Comparison of ENCODE assay signal across 8 mouse cellular contexts in the genomic region with DNA sequence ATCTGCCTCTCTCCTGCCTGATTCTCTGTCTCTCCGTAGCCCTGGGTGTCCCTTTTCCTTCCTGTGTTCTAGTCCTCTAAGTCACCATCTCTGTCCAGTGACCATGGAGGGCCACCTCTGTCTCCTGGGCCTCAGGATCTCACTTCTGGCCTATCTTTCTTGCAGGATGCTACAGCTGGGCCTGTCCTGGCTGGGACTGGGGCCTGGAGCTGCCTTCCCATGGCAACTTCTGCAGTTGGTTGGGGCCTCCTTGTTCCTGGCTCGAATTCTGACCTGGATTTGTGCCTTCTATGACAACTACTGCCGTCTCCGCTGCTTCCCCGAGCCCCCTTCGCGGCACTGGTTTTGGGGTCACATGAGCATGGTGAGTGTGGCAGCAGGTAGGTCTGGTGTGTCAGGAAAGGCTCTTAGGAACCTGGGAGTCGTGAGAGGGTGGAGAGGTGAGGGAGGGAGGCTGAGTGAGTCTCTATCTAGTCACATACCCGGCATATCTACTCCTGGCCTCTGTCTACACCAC. TPM values are rescaled to one million over a fixed set of nuclear protein-coding genes. Genes with fewer than 3 reads are reported as not detected.
DNase-seq lines count a peak whose midpoint lies in the region; ATAC-seq and TF ChIP-seq lines count a peak whose summit lies in the region.

No protein-coding gene starts in this region.

- DNase-seq in liver, adult 2 months (ENCODE audit: extremely low read depth, low read depth, low spot score), result no peak
- no peak for DNase-seq in liver
- DNase-seq in lung, postnatal 10 days, result peak; percentile 11
- no peak for DNase-seq in frontal cortex, postnatal 10 days (ENCODE audit: low spot score in 2 of 2)
- DNase-seq in frontal cortex, postnatal 25 days (ENCODE audit: low spot score in 2 of 2), result no peak

- no peak for TF ChIP-seq POLR2A in liver, adult 2 months (IDR thresholded peaks at IDR 0.05; ENCODE audit: extremely low read depth, insufficient read depth, low read length)

- peaks cover 13% of the 10 kb centered on the region for H3K36me3 ChIP-seq in liver, adult 2 months (ENCODE audit: control insufficient read depth, insufficient read depth, low read length)
- H3K36me3 ChIP-seq in embryonic facial prominence, embryonic 12.5 days, result peaks cover 8% of the 10 kb centered on the region; the same call in 1 of the 2 replicates
- 0 out of 2 replicates have a peak, but pooled peaks cover 4% of the 10 kb centered on the region for H3K36me3 ChIP-seq in hindbrain, embryonic 15.5 days

- H3K4me1 ChIP-seq in liver, adult 2 months (ENCODE audit: control insufficient read depth, insufficient read depth, low read length), result peaks cover 16% of the 10 kb centered on the region
- H3K4me1 ChIP-seq in embryonic facial prominence, embryonic 12.5 days, result peaks cover 9% of the 10 kb centered on the region
- peaks cover 26% of the 10 kb centered on the region for H3K4me1 ChIP-seq in hindbrain, embryonic 15.5 days (replicated peaks)

- H3K27ac ChIP-seq in liver, adult 2 months (replicated peaks; ENCODE audit: insufficient read depth, low read depth, low read length), result peak overlapping the region; percentile 90
- peak overlapping the region; percentile 88 for H3K27ac ChIP-seq in embryonic facial prominence, embryonic 12.5 days
- peak overlapping the region; percentile 83 for H3K27ac ChIP-seq in hindbrain, embryonic 15.5 days (replicated peaks)

- H3K79me2 ChIP-seq in liver, adult 2 months (ENCODE audit: control insufficient read depth, insufficient read depth, low read length), result no peaks in the 10 kb centered on the region; the same call in 1 of the 2 replicates

- no peaks in the 10 kb centered on the region for H3K9me3 ChIP-seq in embryonic facial prominence, embryonic 12.5 days
- H3K9me3 ChIP-seq in hindbrain, embryonic 15.5 days, result no peaks in the 10 kb centered on the region

- H3K4me3 ChIP-seq in liver, adult 2 months (ENCODE audit: insufficient read depth, low read depth, low read length), result peak overlapping the region; percentile 61
- H3K4me3 ChIP-seq in embryonic facial prominence, embryonic 12.5 days, result peak overlapping the region; percentile 49
- peak overlapping the region; percentile 53 for H3K4me3 ChIP-seq in hindbrain, embryonic 15.5 days

- peak overlapping the region; percentile 74 for H3K4me2 ChIP-seq in embryonic facial prominence, embryonic 12.5 days (replicated peaks)
- peak overlapping the region; percentile 91 for H3K4me2 ChIP-seq in hindbrain, embryonic 15.5 days

- peak overlapping the region; percentile 90 for H3K9ac ChIP-seq in liver, adult 2 months (ENCODE audit: low read depth, low read length)
- peak overlapping the region; percentile 57 for H3K9ac ChIP-seq in embryonic facial prominence, embryonic 12.5 days
- H3K9ac ChIP-seq in hindbrain, embryonic 15.5 days, result peak overlapping the region; percentile 60

- H3K27me3 ChIP-seq in liver, adult 2 months (ENCODE audit: control insufficient read depth, insufficient read depth, low read length), result no peaks in the 10 kb centered on the region
- H3K27me3 ChIP-seq in embryonic facial prominence, embryonic 12.5 days, result no peaks in the 10 kb centered on the region
- H3K27me3 ChIP-seq in hindbrain, embryonic 15.5 days, result no peaks in the 10 kb centered on the region

- 32% methylated on average over 9 of the region's 9 CpGs for WGBS in liver, adult 2 months
- WGBS in embryonic facial prominence, embryonic 12.5 days, result 28% methylated on average over 9 of the region's 9 CpGs
- 36% methylated on average over 9 of the region's 9 CpGs for WGBS in hindbrain, embryonic 15.5 days

- ATAC-seq in embryonic facial prominence, embryonic 12.5 days (ENCODE audit: insufficient number of reproducible peaks, insufficient read depth, low FRiP score, low TSS enrichment), result no peak
- ATAC-seq in hindbrain, embryonic 15.5 days (ENCODE audit: low FRiP score, low read depth), result no peak; the same call in 1 of the 2 replicates
- no peak for ATAC-seq in erythroid progenitor cell, adult 5-6 weeks (replicated peaks; ENCODE audit: low FRiP score, poor library complexity, severe bottlenecking)

- no peak for TF ChIP-seq CTCF in liver, adult 2 months (IDR thresholded peaks at IDR 0.05; ENCODE audit: low read depth, low read length)

RNA-seq across cellular contexts. Expression of gene Cyp4f17, which starts 0.9 kb away (rescaled TPM):
- total RNA-seq in liver, adult 2 months (2014; rRNA removed), result 10.2 and 14.1 TPM in 2 replicates
- polyA plus RNA-seq in liver, adult 2 months (2012; rRNA removed), result 18.7 and 20.1 TPM in 2 replicates
- 14.5 and 15.6 TPM in 2 replicates for polyA plus RNA-seq in embryonic facial prominence, embryonic 12.5 days (2016; fragmentation: Nextera tagmentation; extraction: Ambion mirVana)
- polyA plus RNA-seq in hindbrain, embryonic 15.5 days (2015; fragmentation: Nextera tagmentation; extraction: Ambion mirVana), result 10.9 and 12.3 TPM in 2 replicates
- total RNA-seq in erythroid progenitor cell, adult 5-6 weeks (2015; ENCODE audit: low replicate concordance), result not detected in 2 replicates
- not detected in 2 replicates for total RNA-seq in erythroid progenitor cell, adult 5-6 weeks (2017; ENCODE audit: low replicate concordance)

RNA-seq across cellular contexts. Expression of gene Cyp4f16, which starts 29.6 kb away (rescaled TPM):
- 4.1 and 4.9 TPM in 2 replicates for total RNA-seq in liver, adult 2 months (2014; rRNA removed)
- polyA plus RNA-seq in liver, adult 2 months (2012; rRNA removed), result 3.4 and 5.1 TPM in 2 replicates
- polyA plus RNA-seq in embryonic facial prominence, embryonic 12.5 days (2016; fragmentation: Nextera tagmentation; extraction: Ambion mirVana), result 26.0 and 28.4 TPM in 2 replicates
- 17.3 and 18.7 TPM in 2 replicates for polyA plus RNA-seq in hindbrain, embryonic 15.5 days (2015; fragmentation: Nextera tagmentation; extraction: Ambion mirVana)
- 1.7 and 7.2 TPM in 2 replicates for total RNA-seq in erythroid progenitor cell, adult 5-6 weeks (2015; ENCODE audit: low replicate concordance)
- total RNA-seq in erythroid progenitor cell, adult 5-6 weeks (2017; ENCODE audit: low replicate concordance), result 5.3 TPM in 1 of 2 replicates, not detected in the other

RNA-seq across cellular contexts. Expression of gene Cyp4f39, which starts 54.3 kb away (rescaled TPM):
- 0.18 and 0.47 TPM in 2 replicates for total RNA-seq in liver, adult 2 months (2014; rRNA removed)
- 0.49 and 0.67 TPM in 2 replicates for polyA plus RNA-seq in liver, adult 2 months (2012; rRNA removed)
- 0.70 and 0.73 TPM in 2 replicates for polyA plus RNA-seq in embryonic facial prominence, embryonic 12.5 days (2016; fragmentation: Nextera tagmentation; extraction: Ambion mirVana)
- polyA plus RNA-seq in hindbrain, embryonic 15.5 days (2015; fragmentation: Nextera tagmentation; extraction: Ambion mirVana), result 0.92 and 1.3 TPM in 2 replicates
- 4.3 TPM in 1 of 2 replicates, not detected in the other for total RNA-seq in erythroid progenitor cell, adult 5-6 weeks (2015; ENCODE audit: low replicate concordance)
- 1.5 TPM in 1 of 2 replicates, not detected in the other for total RNA-seq in erythroid progenitor cell, adult 5-6 weeks (2017; ENCODE audit: low replicate concordance)
